Mouse (Mus musculus): ENCODE data around the gene Serpinb11. TPM values are rescaled to one million over a fixed set of nuclear protein-coding genes. Genes with fewer than 3 reads are reported as not detected.

Gene Serpinb11
- total and polyA plus RNA-seq, 2 experiments from 2014 or later: not detected

DNA sequence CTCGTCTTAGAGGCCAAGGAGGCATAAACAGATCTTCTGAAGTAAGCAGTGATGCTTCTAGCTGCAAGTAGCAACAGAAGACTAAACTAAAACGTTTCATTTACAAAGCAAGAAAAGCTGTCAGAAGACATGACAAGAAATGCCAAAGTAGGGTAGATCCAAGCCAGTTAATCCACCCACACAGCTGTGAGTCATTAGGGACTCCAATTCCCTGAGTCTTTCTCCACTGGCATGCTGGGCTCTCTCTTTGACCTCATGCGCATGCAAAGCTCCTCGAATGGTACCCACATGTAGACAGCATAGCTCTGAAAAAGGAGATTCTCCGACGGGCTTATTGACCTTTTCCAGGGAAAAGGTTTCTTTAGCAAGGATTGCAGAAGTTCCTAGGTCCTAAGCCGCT is 5.0 kb downstream of the Serpinb11 start:
- H3K9ac ChIP-seq (replicated peaks; ENCODE audit: low read length, poor library complexity, severe bottlenecking): no peak overlapping the region
- 64% methylated on average over 7 of the region's 7 CpGs for WGBS
- no peaks in the 10 kb centered on the region for H3K9me3 ChIP-seq (ENCODE audit: low read length)
- no peak for DNase-seq (ENCODE audit: low spot score)
- no peak overlapping the region for H3K27ac ChIP-seq (ENCODE audit: low read depth, low read length)
- H3K4me1 ChIP-seq (ENCODE audit: insufficient read depth, low read length): no peaks in the 10 kb centered on the region
- TF ChIP-seq CTCF (IDR thresholded peaks at IDR 0.05): no peak
- no peak overlapping the region for H3K4me3 ChIP-seq (ENCODE audit: low read depth, low read length)
- no peaks in the 10 kb centered on the region for H3K27me3 ChIP-seq (ENCODE audit: insufficient read depth, low read length)
- H3K4me2 ChIP-seq (ENCODE audit: low read depth, low read length, poor library complexity, severe bottlenecking): no peak overlapping the region
- no peaks in the 10 kb centered on the region for H3K36me3 ChIP-seq (ENCODE audit: insufficient read depth, low read length)
- no peak for ATAC-seq (ENCODE audit: low FRiP score)

DNA sequence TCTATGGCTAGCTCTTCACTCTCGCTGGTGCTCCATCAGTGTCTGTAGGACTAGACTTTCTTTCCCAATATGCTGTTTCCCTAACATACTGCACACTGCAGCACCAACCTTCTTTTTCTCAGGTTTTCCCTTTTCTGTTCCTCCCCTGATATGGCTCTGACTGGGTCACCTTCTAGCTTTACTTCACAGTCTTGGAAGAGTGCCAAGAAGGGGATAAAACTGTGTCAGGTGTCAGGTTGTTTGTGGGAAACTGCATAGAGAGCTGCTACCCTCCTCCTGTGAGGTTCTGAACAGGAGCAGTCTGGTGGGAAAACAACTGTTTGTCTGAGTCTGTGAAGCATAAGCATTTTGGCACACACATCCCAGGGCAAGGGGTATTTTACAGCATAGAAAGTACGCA is 7.9 kb downstream of the Serpinb11 start:
- H3K4me2 ChIP-seq (ENCODE audit: low read depth, low read length, poor library complexity, severe bottlenecking): no peak overlapping the region
- 68% methylated on average over 2 of the region's 2 CpGs for WGBS
- no peaks in the 10 kb centered on the region for H3K9me3 ChIP-seq (ENCODE audit: low read length)
- no peak for TF ChIP-seq CTCF (IDR thresholded peaks at IDR 0.05)
- no peak overlapping the region for H3K27ac ChIP-seq (ENCODE audit: low read depth, low read length)
- H3K27me3 ChIP-seq (ENCODE audit: insufficient read depth, low read length): no peaks in the 10 kb centered on the region
- no peaks in the 10 kb centered on the region for H3K36me3 ChIP-seq (ENCODE audit: insufficient read depth, low read length)
- DNase-seq (ENCODE audit: low spot score) (no peak), ATAC-seq (ENCODE audit: low FRiP score) (no peak)
- H3K4me3 ChIP-seq (ENCODE audit: low read depth, low read length): no peak overlapping the region
- no peak overlapping the region for H3K9ac ChIP-seq (replicated peaks; ENCODE audit: low read length, poor library complexity, severe bottlenecking)
- H3K4me1 ChIP-seq (ENCODE audit: insufficient read depth, low read length): no peaks in the 10 kb centered on the region

DNA sequence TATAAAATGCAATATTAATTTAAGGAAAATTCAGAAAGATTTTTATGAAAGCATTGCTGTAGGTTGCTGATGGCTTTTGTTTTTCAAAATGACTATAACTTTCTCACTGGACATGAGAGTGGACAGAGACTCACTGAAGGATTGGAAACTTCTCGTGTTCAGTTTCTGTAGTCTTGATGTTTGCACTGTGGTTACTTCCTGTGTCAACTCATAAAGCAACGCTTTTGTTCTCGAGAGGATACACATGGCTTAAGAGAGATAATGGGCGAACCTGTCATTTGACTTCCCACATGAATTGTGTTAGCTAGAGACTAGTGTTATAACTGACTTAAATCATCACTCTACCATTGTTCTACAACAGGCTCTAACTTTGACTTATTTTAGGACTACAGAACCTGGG is 16.0 kb downstream of the Serpinb11 start:
- TF ChIP-seq CTCF (IDR thresholded peaks at IDR 0.05): no peak
- H3K27me3 ChIP-seq (ENCODE audit: insufficient read depth, low read length): no peaks in the 10 kb centered on the region
- H3K27ac ChIP-seq (ENCODE audit: low read depth, low read length): no peak overlapping the region
- H3K9me3 ChIP-seq (ENCODE audit: low read length): no peaks in the 10 kb centered on the region
- DNase-seq (ENCODE audit: low spot score): no peak
- H3K4me2 ChIP-seq (ENCODE audit: low read depth, low read length, poor library complexity, severe bottlenecking): no peak overlapping the region
- WGBS: 78% methylated on average over 4 of the region's 4 CpGs
- no peak for ATAC-seq (ENCODE audit: low FRiP score)
- H3K9ac ChIP-seq (replicated peaks; ENCODE audit: low read length, poor library complexity, severe bottlenecking): no peak overlapping the region
- H3K4me1 ChIP-seq (ENCODE audit: insufficient read depth, low read length): no peaks in the 10 kb centered on the region
- no peak overlapping the region for H3K4me3 ChIP-seq (ENCODE audit: low read depth, low read length)
- no peaks in the 10 kb centered on the region for H3K36me3 ChIP-seq (ENCODE audit: insufficient read depth, low read length)

DNA sequence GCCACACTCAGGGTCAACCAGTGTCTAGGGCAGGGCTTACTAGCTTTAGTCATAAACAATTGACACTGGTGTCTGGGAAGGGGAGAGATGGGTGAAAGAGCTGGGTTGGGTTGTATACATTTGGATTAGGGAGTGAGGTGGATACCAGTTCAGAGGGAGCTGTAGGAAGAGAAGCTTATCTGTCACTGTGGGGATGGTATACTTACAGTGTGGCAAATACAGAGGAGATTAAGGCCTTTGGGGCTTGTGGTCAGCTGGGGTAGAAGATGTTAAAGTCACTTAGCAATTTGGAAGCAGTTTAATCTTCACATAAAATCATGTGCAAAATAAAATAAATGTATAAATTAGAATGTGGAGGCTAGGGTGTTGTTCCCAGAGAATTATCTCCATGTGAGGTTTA is 17.4 kb downstream of the Serpinb11 start:
- ATAC-seq (ENCODE audit: low FRiP score) (no peak), DNase-seq (ENCODE audit: low spot score) (no peak)
- Histone ChIP-seq H3K36me3 (ENCODE audit: insufficient read depth, low read length) (no peaks in the 10 kb centered on the region), H3K4me2 (ENCODE audit: low read depth, low read length, poor library complexity, severe bottlenecking) (no peak overlapping the region), H3K27me3 (ENCODE audit: insufficient read depth, low read length) (no peaks in the 10 kb centered on the region), H3K4me3 (ENCODE audit: low read depth, low read length) (no peak overlapping the region), H3K27ac (ENCODE audit: low read depth, low read length) (no peak overlapping the region), H3K9ac (replicated peaks; ENCODE audit: low read length, poor library complexity, severe bottlenecking) (no peak overlapping the region), H3K9me3 (ENCODE audit: low read length) (no peaks in the 10 kb centered on the region), H3K4me1 (ENCODE audit: insufficient read depth, low read length) (no peaks in the 10 kb centered on the region)
- TF ChIP-seq CTCF (IDR thresholded peaks at IDR 0.05): no peak

DNA sequence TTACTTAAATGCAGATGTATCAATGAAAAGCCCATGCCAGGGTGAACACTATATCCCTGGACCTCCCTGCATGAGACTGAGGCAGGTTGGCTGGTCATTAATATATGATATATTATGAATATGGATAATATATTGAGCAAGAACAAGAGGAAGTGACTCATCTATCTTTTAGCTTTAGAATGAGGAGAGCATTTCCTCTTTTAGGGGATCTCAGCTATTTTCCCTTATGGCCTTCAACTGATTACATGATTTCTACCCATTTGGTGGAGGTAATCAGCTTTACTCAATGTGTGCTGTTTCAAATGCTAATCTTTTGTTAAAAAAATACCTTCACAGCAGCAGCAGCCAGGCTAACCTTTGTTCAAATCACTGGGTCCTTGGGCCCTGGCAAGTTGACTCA is 20.5 kb downstream of the Serpinb11 start:
- Histone ChIP-seq H3K9me3 (ENCODE audit: low read length) (no peaks in the 10 kb centered on the region), H3K27me3 (ENCODE audit: insufficient read depth, low read length) (no peaks in the 10 kb centered on the region), H3K27ac (ENCODE audit: low read depth, low read length) (no peak overlapping the region), H3K4me1 (ENCODE audit: insufficient read depth, low read length) (no peaks in the 10 kb centered on the region), H3K36me3 (ENCODE audit: insufficient read depth, low read length) (no peaks in the 10 kb centered on the region), H3K4me3 (ENCODE audit: low read depth, low read length) (no peak overlapping the region), H3K9ac (replicated peaks; ENCODE audit: low read length, poor library complexity, severe bottlenecking) (no peak overlapping the region), H3K4me2 (ENCODE audit: low read depth, low read length, poor library complexity, severe bottlenecking) (no peak overlapping the region)
- no peak for DNase-seq (ENCODE audit: low spot score)
- TF ChIP-seq CTCF (IDR thresholded peaks at IDR 0.05): no peak
- no peak for ATAC-seq (ENCODE audit: low FRiP score)

DNA sequence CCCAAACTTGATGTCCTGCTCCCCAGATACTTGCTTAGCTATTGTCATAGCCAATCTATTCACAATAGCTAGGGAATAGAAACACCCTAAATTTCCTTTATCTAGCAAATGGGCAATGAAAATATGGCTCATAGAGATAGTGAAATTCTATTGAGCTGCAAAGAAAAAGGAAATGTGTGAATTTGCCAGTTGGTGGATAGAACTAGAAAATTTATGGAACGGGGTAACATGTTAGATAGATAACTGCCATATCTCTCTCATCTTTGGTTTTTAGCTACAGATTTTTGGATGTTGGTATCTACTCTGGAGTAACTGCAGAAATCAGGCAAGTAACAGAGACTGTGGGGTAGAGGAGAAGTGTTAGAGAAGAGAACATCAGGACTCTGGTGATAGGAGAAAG is 21.4 kb downstream of the Serpinb11 start:
- no peak overlapping the region for H3K4me3 ChIP-seq (ENCODE audit: low read depth, low read length)
- no peak for ATAC-seq (ENCODE audit: low FRiP score)
- no peaks in the 10 kb centered on the region for H3K4me1 ChIP-seq (ENCODE audit: insufficient read depth, low read length)
- H3K27me3 ChIP-seq (ENCODE audit: insufficient read depth, low read length): no peaks in the 10 kb centered on the region
- TF ChIP-seq CTCF (IDR thresholded peaks at IDR 0.05): no peak
- DNase-seq (ENCODE audit: low spot score): no peak
- no peak overlapping the region for H3K9ac ChIP-seq (replicated peaks; ENCODE audit: low read length, poor library complexity, severe bottlenecking)
- no peaks in the 10 kb centered on the region for H3K9me3 ChIP-seq (ENCODE audit: low read length)
- WGBS: 92% methylated on average over 1 of the region's 1 CpGs
- no peak overlapping the region for H3K27ac ChIP-seq (ENCODE audit: low read depth, low read length)
- no peak overlapping the region for H3K4me2 ChIP-seq (ENCODE audit: low read depth, low read length, poor library complexity, severe bottlenecking)
- H3K36me3 ChIP-seq (ENCODE audit: insufficient read depth, low read length): no peaks in the 10 kb centered on the region

DNA sequence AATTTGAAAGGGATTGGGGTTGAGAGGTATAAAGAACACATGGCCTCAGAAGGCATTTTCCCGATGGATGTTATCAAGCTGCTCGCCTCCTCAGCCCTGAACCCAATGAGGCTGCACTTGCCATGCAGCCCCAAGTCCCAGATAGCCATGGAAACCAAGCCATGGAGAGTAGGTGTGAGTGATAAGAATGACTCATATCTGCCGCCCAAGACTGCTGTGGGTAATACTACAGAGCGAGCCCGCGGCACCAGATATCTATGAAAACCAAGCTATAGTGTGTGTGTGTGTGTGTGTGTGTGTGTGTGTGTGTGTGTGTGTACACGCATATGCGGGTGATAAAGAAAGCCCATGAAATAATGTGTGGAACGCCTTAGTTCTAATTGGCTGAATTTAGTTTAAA is 23.5 kb downstream of the Serpinb11 start:
- Histone ChIP-seq H3K36me3 (ENCODE audit: insufficient read depth, low read length) (no peaks in the 10 kb centered on the region), H3K27me3 (ENCODE audit: insufficient read depth, low read length) (no peaks in the 10 kb centered on the region), H3K4me2 (ENCODE audit: low read depth, low read length, poor library complexity, severe bottlenecking) (no peak overlapping the region), H3K9ac (replicated peaks; ENCODE audit: low read length, poor library complexity, severe bottlenecking) (no peak overlapping the region), H3K27ac (ENCODE audit: low read depth, low read length) (no peak overlapping the region), H3K4me3 (ENCODE audit: low read depth, low read length) (no peak overlapping the region), H3K4me1 (ENCODE audit: insufficient read depth, low read length) (no peaks in the 10 kb centered on the region), H3K9me3 (ENCODE audit: low read length) (no peaks in the 10 kb centered on the region)
- WGBS: 92% methylated on average over 9 of the region's 9 CpGs
- no peak for DNase-seq (ENCODE audit: low spot score)
- no peak for ATAC-seq (ENCODE audit: low FRiP score)
- no peak for TF ChIP-seq CTCF (IDR thresholded peaks at IDR 0.05)

All from midbrain, postnatal 0 days (tissue).